Mouse (Mus musculus): ENCODE results near the gene Ahctf1. TPM values are rescaled to one million over a fixed set of nuclear protein-coding genes. Genes with fewer than 3 reads are reported as not detected.

Gene Ahctf1
- polyA plus RNA-seq, 1 experiment from 2014 or later, result 16.4 TPM

DNA sequence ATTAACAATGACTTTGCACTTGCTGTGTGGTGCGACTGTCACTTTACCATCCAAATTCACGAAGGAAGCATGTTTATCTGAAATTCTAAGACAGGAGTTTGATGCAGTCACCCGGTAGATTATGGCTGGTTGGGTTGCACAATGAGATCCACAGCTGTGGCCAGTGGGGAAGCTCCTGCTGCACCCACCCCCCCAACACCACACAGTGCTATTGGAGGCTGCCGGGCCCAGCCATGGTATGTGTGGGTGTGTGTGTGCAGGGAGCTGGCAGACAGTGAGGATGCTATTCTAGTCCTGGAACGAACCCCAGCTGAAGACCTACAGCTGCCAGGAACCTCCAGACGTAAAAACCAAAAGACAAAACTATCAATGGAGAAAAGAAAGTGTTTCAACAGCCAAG, 94.1 kb downstream of the Ahctf1 start:
- 57% methylated on average over 6 of the region's 6 CpGs for WGBS (ENCODE audit: insufficient replicate concordance)
- Histone ChIP-seq H3K27me3 (no peaks in the 10 kb centered on the region), H3K9me3 (replicated peaks) (no peaks in the 10 kb centered on the region), H3K36me3 (replicated peaks) (no peaks in the 10 kb centered on the region), H3K9ac (no peak overlapping the region), H3K27ac (replicated peaks) (no peak overlapping the region), H3K4me3 (replicated peaks) (no peak overlapping the region), H3K4me2 (no peak overlapping the region), H3K4me1 (replicated peaks) (peaks cover 2% of the 10 kb centered on the region; the same call in 1 of the 2 replicates)
- ATAC-seq (ENCODE audit: insufficient read depth), result no peak

DNA sequence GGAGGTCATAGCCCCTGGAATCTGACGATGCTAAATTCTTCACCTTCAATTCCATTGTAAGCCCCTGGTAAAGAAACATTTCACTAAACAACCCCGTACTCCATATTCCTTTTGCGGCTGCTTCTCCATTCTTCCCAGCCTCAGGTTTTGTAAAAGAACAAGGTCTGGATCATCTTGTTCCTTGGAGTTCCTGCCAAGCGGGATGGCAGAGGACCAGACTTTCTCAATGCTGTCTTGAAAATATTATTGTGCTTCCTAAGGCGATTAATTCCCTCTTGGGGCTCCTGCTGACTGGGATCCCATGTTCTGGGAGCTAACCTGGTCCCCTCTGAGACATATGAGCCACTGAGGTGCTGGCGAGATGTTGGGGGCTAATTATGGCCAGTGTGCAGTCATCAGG, 98.3 kb downstream of the Ahctf1 start:
- Histone ChIP-seq H3K27me3 (no peaks in the 10 kb centered on the region), H3K9me3 (replicated peaks) (no peaks in the 10 kb centered on the region), H3K27ac (replicated peaks) (no peak overlapping the region), H3K9ac (no peak overlapping the region), H3K4me1 (replicated peaks) (peaks cover 10% of the 10 kb centered on the region; the same call in 1 of the 2 replicates), H3K36me3 (replicated peaks) (no peaks in the 10 kb centered on the region), H3K4me2 (no peak overlapping the region), H3K4me3 (replicated peaks) (no peak overlapping the region)
- no peak for ATAC-seq (ENCODE audit: insufficient read depth)
- 65% methylated on average over 6 of the region's 6 CpGs for WGBS (ENCODE audit: insufficient replicate concordance)

DNA sequence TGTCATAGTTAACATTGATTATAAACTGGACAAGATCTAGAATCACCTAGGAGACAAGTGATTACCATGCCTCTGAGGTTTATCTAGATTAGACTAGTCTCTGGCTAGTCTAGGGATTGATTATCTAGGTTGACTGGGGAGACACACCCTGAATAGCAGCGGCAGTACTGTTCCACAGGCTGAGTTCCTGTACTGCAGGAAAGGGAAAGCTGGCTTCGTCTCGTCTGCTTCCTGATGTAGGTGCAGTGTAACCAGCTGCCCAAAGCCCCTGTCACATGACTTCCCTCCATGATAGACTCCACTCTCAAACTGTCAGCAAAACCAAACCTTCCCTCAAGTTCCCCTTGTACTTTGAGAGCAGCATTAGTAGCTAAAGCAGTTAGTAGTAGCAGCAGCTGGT, 99.3 kb downstream of the Ahctf1 start:
- H3K36me3 ChIP-seq (replicated peaks), result no peaks in the 10 kb centered on the region
- no peaks in the 10 kb centered on the region for H3K9me3 ChIP-seq (replicated peaks)
- H3K9ac ChIP-seq, result no peak overlapping the region

More for the DNA sequence above, 99.3 kb downstream of the Ahctf1 start:
- no peak for ATAC-seq (ENCODE audit: insufficient read depth)
- Histone ChIP-seq H3K27me3 (no peaks in the 10 kb centered on the region), H3K4me1 (replicated peaks) (peaks cover 10% of the 10 kb centered on the region; the same call in 1 of the 2 replicates), H3K4me2 (no peak overlapping the region), H3K27ac (replicated peaks) (no peak overlapping the region), H3K4me3 (replicated peaks) (no peak overlapping the region)
- WGBS (ENCODE audit: insufficient replicate concordance), result 11% methylated on average over 3 of the region's 3 CpGs

Other genes with a start within 250 kb of the Ahctf1 start
- gene Sccpdh, start 135.5 kb downstream of the Ahctf1 start, polyA plus RNA-seq (2015; fragmentation: Nextera tagmentation; extraction: Ambion mirVana), result 9.0 and 9.5 TPM in 2 replicates
- gene Kif28, start 58.4 kb downstream of the Ahctf1 start, polyA plus RNA-seq (2015; fragmentation: Nextera tagmentation; extraction: Ambion mirVana), result not detected in 2 replicates
- gene Gm10518, start 304 bp downstream of the Ahctf1 start, polyA plus RNA-seq (2015; fragmentation: Nextera tagmentation; extraction: Ambion mirVana), result 0.14 TPM in 2 replicates
- gene Cdc42bpa, start 156.8 kb upstream of the Ahctf1 start, polyA plus RNA-seq (2015; fragmentation: Nextera tagmentation; extraction: Ambion mirVana), result 8.8 and 9.2 TPM in 2 replicates